Comparison of ENCODE assay signal across 18 mouse cellular contexts in the genomic region with DNA sequence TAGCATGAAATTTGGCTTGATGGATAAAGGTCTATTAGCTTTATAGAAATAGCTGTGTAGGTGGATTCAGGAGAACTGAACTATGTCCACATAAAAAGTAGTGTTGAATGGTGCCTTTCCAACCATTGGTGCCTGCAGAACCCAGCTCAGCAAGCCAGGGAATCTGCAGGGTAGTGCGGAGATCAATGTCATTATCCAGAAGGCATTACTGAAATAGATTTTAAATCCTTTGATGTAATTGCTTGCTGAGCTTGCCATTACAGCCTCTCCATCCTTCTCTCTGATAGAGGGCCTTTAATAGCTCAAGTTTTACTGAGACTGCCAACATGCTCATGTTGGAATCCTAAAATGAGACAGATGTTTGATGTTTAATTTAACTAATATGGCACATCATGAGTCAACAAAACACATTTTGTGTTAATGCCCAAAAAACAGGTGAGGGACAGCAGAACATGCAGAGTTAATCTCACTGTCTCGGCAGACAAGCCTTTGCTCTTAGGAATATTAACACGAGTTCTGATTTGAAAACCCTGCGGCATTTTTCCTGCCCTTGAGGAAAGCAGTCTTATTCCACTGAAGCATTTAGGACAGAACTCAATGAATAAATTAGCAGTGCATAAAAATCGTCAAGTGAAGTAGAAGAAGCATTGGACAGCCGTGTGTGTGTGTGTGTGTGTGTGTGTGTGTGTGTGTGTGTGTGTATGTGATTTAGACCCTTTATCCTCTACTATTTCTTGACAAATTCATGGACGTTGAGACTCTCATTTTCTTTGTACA.
A peak's percentile ranks its signal among the peaks of the same experiment; 100 is the strongest.
DNase-seq lines count a peak whose midpoint lies in the region; ATAC-seq and TF ChIP-seq lines count a peak whose summit lies in the region.
"Had no signal": no experiment of that assay in that cellular context is flagged by ENCODE, and none has a peak within 500 bp of the region (broad histone marks: within the 10 kb centered on the region; RNA-seq: fewer than 3 reads in every experiment).

No protein-coding gene starts in this region.

- peak; percentile 6 for DNase-seq in embryonic facial prominence, embryonic 14.5 days (ENCODE audit: low spot score)
- no peak for DNase-seq in embryonic facial prominence, embryonic 10.5 days (ENCODE audit: low spot score)
- peak; percentile 28 for DNase-seq in hindbrain, postnatal 0 days (ENCODE audit: low spot score)
- no peak for DNase-seq in hindbrain, embryonic 11.5 days (ENCODE audit: low spot score)
- peak; percentile 20 for DNase-seq in brain, adult 2 months (ENCODE audit: low read depth, low spot score)
- peak; percentile 10 for DNase-seq in midbrain, postnatal 0 days (ENCODE audit: low spot score)
- no peak for DNase-seq in testis, postnatal 14 days (ENCODE audit: low spot score)
- DNase-seq: cerebellum, postnatal 14 days; heart, postnatal 36 days; lung, adult 18-20 months; right cerebral cortex, postnatal 14 days had no signal

- H3K4me2 ChIP-seq in embryonic facial prominence, embryonic 14.5 days (ENCODE audit: low read depth, low read length) = no peak overlapping the region
- no peak overlapping the region for H3K4me2 ChIP-seq in hindbrain, postnatal 0 days (ENCODE audit: low read depth, low read length)
- H3K4me2 ChIP-seq in hindbrain, embryonic 11.5 days (replicated peaks; ENCODE audit: low read depth, low read length) = no peak overlapping the region
- H3K4me2 ChIP-seq in midbrain, postnatal 0 days (ENCODE audit: low read depth, low read length, poor library complexity, severe bottlenecking) = no peak overlapping the region
- H3K4me2 ChIP-seq: heart, embryonic 13.5 days; kidney, embryonic 15.5 days had no signal

- H3K36me3 ChIP-seq in embryonic facial prominence, embryonic 14.5 days (ENCODE audit: control insufficient read depth, insufficient read depth, low read length) = no peaks in the 10 kb centered on the region
- no peaks in the 10 kb centered on the region for H3K36me3 ChIP-seq in embryonic facial prominence, embryonic 10.5 days (replicated peaks)
- H3K36me3 ChIP-seq in hindbrain, postnatal 0 days (ENCODE audit: insufficient read depth, low read length) = no peaks in the 10 kb centered on the region
- no peaks in the 10 kb centered on the region for H3K36me3 ChIP-seq in hindbrain, embryonic 11.5 days (ENCODE audit: control insufficient read depth, insufficient read depth, low read length)
- H3K36me3 ChIP-seq in midbrain, postnatal 0 days (ENCODE audit: insufficient read depth, low read length) = no peaks in the 10 kb centered on the region
- H3K36me3 ChIP-seq: G1E; heart, embryonic 13.5 days; kidney, embryonic 15.5 days had no signal

- no peaks in the 10 kb centered on the region for H3K9me3 ChIP-seq in embryonic facial prominence, embryonic 14.5 days (ENCODE audit: control insufficient read depth, low read length)
- no peaks in the 10 kb centered on the region for H3K9me3 ChIP-seq in embryonic facial prominence, embryonic 10.5 days
- H3K9me3 ChIP-seq in hindbrain, postnatal 0 days (ENCODE audit: low read length) = no peaks in the 10 kb centered on the region
- H3K9me3 ChIP-seq in hindbrain, embryonic 11.5 days (ENCODE audit: control insufficient read depth, low read length) = no peaks in the 10 kb centered on the region
- H3K9me3 ChIP-seq in midbrain, postnatal 0 days (ENCODE audit: low read length) = no peaks in the 10 kb centered on the region
- H3K9me3 ChIP-seq: G1E; heart, embryonic 13.5 days; kidney, embryonic 15.5 days had no signal

- 64% methylated on average over 7 of the region's 7 CpGs for WGBS in embryonic facial prominence, embryonic 14.5 days
- WGBS in embryonic facial prominence, embryonic 10.5 days = 89% methylated on average over 7 of the region's 7 CpGs
- WGBS in hindbrain, postnatal 0 days = 54% methylated on average over 7 of the region's 7 CpGs
- 81% methylated on average over 7 of the region's 7 CpGs for WGBS in hindbrain, embryonic 11.5 days
- WGBS in midbrain, postnatal 0 days = 47% methylated on average over 7 of the region's 7 CpGs

- H3K4me3 ChIP-seq in embryonic facial prominence, embryonic 14.5 days (ENCODE audit: low read depth, low read length) = no peak overlapping the region
- H3K4me3 ChIP-seq in embryonic facial prominence, embryonic 10.5 days = no peak overlapping the region
- H3K4me3 ChIP-seq in hindbrain, postnatal 0 days (ENCODE audit: low read length) = no peak overlapping the region
- H3K4me3 ChIP-seq in hindbrain, embryonic 11.5 days (ENCODE audit: low read depth, low read length) = no peak overlapping the region
- H3K4me3 ChIP-seq in midbrain, postnatal 0 days (ENCODE audit: low read depth, low read length) = no peak overlapping the region
- H3K4me3 ChIP-seq: erythroblast, embryonic 14.5 days; heart, embryonic 13.5 days; kidney, embryonic 15.5 days had no signal

- no peak overlapping the region for H3K27ac ChIP-seq in embryonic facial prominence, embryonic 14.5 days (replicated peaks; ENCODE audit: low read depth, low read length)
- H3K27ac ChIP-seq in embryonic facial prominence, embryonic 10.5 days (replicated peaks) = no peak overlapping the region
- no peak overlapping the region for H3K27ac ChIP-seq in hindbrain, postnatal 0 days
- no peak overlapping the region for H3K27ac ChIP-seq in hindbrain, embryonic 11.5 days (ENCODE audit: low read depth, low read length)
- H3K27ac ChIP-seq in midbrain, postnatal 0 days (ENCODE audit: low read depth, low read length) = no peak overlapping the region
- H3K27ac ChIP-seq: heart, embryonic 13.5 days; kidney, embryonic 15.5 days had no signal

- ATAC-seq in embryonic facial prominence, embryonic 14.5 days (ENCODE audit: low read depth) = no peak
- no peak for ATAC-seq in hindbrain, postnatal 0 days
- ATAC-seq in hindbrain, embryonic 11.5 days (ENCODE audit: low FRiP score) = no peak
- no peak; the same call in 1 of the 2 replicates for ATAC-seq in midbrain, postnatal 0 days (ENCODE audit: low FRiP score)
- ATAC-seq in granulocyte monocyte progenitor cell, adult 5-6 weeks (replicated peaks; ENCODE audit: poor library complexity, severe bottlenecking) = no peak
- ATAC-seq: CD4-positive, CD25-positive, alpha-beta regulatory T cell, adult 4 months; intestine, embryonic 16.5 days had no signal

- H3K27me3 ChIP-seq in embryonic facial prominence, embryonic 14.5 days (replicated peaks; ENCODE audit: control insufficient read depth, insufficient read depth, low read length) = no peaks in the 10 kb centered on the region
- no peaks in the 10 kb centered on the region for H3K27me3 ChIP-seq in embryonic facial prominence, embryonic 10.5 days (replicated peaks; ENCODE audit: low read depth, poor library complexity, severe bottlenecking)
- H3K27me3 ChIP-seq in hindbrain, postnatal 0 days (ENCODE audit: insufficient read depth, low read length) = no peaks in the 10 kb centered on the region
- H3K27me3 ChIP-seq in hindbrain, embryonic 11.5 days (ENCODE audit: control insufficient read depth, insufficient read depth, low read length) = no peaks in the 10 kb centered on the region
- no peaks in the 10 kb centered on the region for H3K27me3 ChIP-seq in midbrain, postnatal 0 days (ENCODE audit: insufficient read depth, low read length)
- H3K27me3 ChIP-seq: heart, embryonic 13.5 days; kidney, embryonic 15.5 days had no signal

- H3K4me1 ChIP-seq in embryonic facial prominence, embryonic 14.5 days (ENCODE audit: control insufficient read depth, insufficient read depth, low read length) = no peaks in the 10 kb centered on the region
- H3K4me1 ChIP-seq in embryonic facial prominence, embryonic 10.5 days = no peaks in the 10 kb centered on the region
- no peaks in the 10 kb centered on the region for H3K4me1 ChIP-seq in hindbrain, postnatal 0 days (ENCODE audit: insufficient read depth, low read length)
- H3K4me1 ChIP-seq in hindbrain, embryonic 11.5 days (replicated peaks; ENCODE audit: control insufficient read depth, insufficient read depth, low read length) = no peaks in the 10 kb centered on the region
- no peaks in the 10 kb centered on the region for H3K4me1 ChIP-seq in midbrain, postnatal 0 days (ENCODE audit: insufficient read depth, low read length)
- H3K4me1 ChIP-seq: kidney, embryonic 15.5 days had no signal

- TF ChIP-seq CTCF in hindbrain, postnatal 0 days (IDR thresholded peaks at IDR 0.05; ENCODE audit: low read depth) = no peak
- no peak for TF ChIP-seq CTCF in midbrain, postnatal 0 days (IDR thresholded peaks at IDR 0.05)

- no peak overlapping the region for H3K9ac ChIP-seq in embryonic facial prominence, embryonic 14.5 days (ENCODE audit: low read depth, low read length)
- H3K9ac ChIP-seq in hindbrain, postnatal 0 days (replicated peaks; ENCODE audit: low read length) = no peak overlapping the region
- no peak overlapping the region for H3K9ac ChIP-seq in hindbrain, embryonic 11.5 days (ENCODE audit: low read depth, low read length)
- H3K9ac ChIP-seq in midbrain, postnatal 0 days (replicated peaks; ENCODE audit: low read length, poor library complexity, severe bottlenecking) = no peak overlapping the region
- H3K9ac ChIP-seq: heart, embryonic 13.5 days; kidney, embryonic 15.5 days had no signal

Comparison
In these comparisons a context has a peak if more than half of its experiments do, and no peak if none do; other contexts are left out.
1. DNase-seq: peak in embryonic facial prominence, embryonic 14.5 days (single experiment), hindbrain, postnatal 0 days (single experiment), brain, adult 2 months (single experiment) and midbrain, postnatal 0 days (single experiment); none in embryonic facial prominence, embryonic 10.5 days (single experiment), hindbrain, embryonic 11.5 days (single experiment) and testis, postnatal 14 days (single experiment).